In the genomic region with DNA sequence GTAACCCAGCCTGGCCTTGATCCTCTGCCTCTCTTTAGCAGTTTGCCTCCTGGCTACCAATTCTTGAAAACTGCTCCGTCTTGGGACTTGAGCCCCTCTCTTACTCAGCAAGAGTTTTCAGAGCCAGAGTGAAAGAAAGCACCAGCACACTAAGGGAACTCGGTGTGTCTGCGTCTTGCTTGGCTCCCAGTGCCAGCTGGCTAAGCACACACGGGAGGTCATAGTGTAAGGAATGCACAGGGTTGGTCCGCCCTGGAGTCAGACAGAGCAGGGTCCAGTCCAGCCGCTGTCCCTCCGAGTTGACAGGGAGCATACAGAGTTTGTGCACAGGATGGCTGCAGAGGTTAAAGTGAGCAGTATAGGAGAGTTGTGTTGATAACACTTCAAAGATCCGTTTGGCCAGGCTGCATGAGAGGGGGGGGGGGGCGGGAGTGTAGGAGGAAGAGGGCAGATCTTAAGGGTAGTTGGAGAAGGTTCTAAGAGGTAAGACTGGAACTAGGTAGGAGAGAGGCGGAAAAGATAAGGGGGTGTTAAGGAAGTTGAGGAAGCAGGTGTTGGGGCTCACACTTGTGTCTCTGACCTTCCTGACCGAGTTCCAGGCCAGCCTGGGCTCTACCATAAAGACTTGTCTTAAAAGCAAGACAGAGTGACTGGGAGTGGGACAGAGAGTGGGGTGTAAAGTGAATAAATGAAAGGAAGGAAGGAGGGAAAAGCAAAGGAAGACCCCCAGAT, we compare ENCODE assay signal across 8 mouse cellular contexts. TPM values are rescaled to one million over a fixed set of nuclear protein-coding genes. Genes with fewer than 3 reads are reported as not detected.
A peak's percentile ranks its signal among the peaks of the same experiment; 100 is the strongest.
DNase-seq lines count a peak whose midpoint lies in the region; ATAC-seq lines count a peak whose summit lies in the region.

No protein-coding gene starts in this region.

- no peak overlapping the region for H3K9ac ChIP-seq in hindbrain, embryonic 13.5 days
- H3K9ac ChIP-seq in hindbrain, embryonic 16.5 days (ENCODE audit: low read depth, low read length): no peak overlapping the region
- H3K9ac ChIP-seq in embryonic facial prominence, embryonic 13.5 days: peak overlapping the region; percentile 47; the same call in 1 of the 2 replicates
- 0 out of 2 replicates have a peak overlapping the region, but pooled peaks have one; percentile 1 for H3K9ac ChIP-seq in liver, embryonic 15.5 days

- H3K4me3 ChIP-seq in hindbrain, embryonic 13.5 days: no peak overlapping the region
- no peak overlapping the region for H3K4me3 ChIP-seq in hindbrain, embryonic 16.5 days (ENCODE audit: low read length)
- H3K4me3 ChIP-seq in embryonic facial prominence, embryonic 13.5 days: no peak overlapping the region
- H3K4me3 ChIP-seq in liver, embryonic 15.5 days (replicated peaks): no peak overlapping the region

- no peaks in the 10 kb centered on the region for H3K9me3 ChIP-seq in hindbrain, embryonic 13.5 days
- no peaks in the 10 kb centered on the region for H3K9me3 ChIP-seq in hindbrain, embryonic 16.5 days (ENCODE audit: control insufficient read depth, low read length)
- H3K9me3 ChIP-seq in embryonic facial prominence, embryonic 13.5 days: no peaks in the 10 kb centered on the region
- H3K9me3 ChIP-seq in liver, embryonic 15.5 days (replicated peaks): no peaks in the 10 kb centered on the region

- H3K27ac ChIP-seq in hindbrain, embryonic 13.5 days: 0 out of 2 replicates have a peak overlapping the region, but pooled peaks have one; percentile 4
- H3K27ac ChIP-seq in hindbrain, embryonic 16.5 days (ENCODE audit: low read depth, low read length): no peak overlapping the region
- H3K27ac ChIP-seq in embryonic facial prominence, embryonic 13.5 days: peak overlapping the region; percentile 48; the same call in 1 of the 2 replicates
- peak overlapping the region; percentile 53 for H3K27ac ChIP-seq in liver, embryonic 15.5 days (replicated peaks)

- DNase-seq in heart, postnatal 25 days (ENCODE audit: low spot score): peak; percentile 55
- no peak for DNase-seq in retina, embryonic 14.5 days (ENCODE audit: low spot score)
- DNase-seq in layer of hippocampus, adult 9-10 months (ENCODE audit: low spot score): no peak

- intact Hi-C loops in heart, postnatal 25 days (cut with DNase I): no loop called here

- peaks cover 10% of the 10 kb centered on the region for H3K36me3 ChIP-seq in hindbrain, embryonic 13.5 days
- H3K36me3 ChIP-seq in hindbrain, embryonic 16.5 days (ENCODE audit: control insufficient read depth, insufficient read depth, low read length): no peaks in the 10 kb centered on the region
- H3K36me3 ChIP-seq in embryonic facial prominence, embryonic 13.5 days: peaks cover 16% of the 10 kb centered on the region
- peaks cover 16% of the 10 kb centered on the region for H3K36me3 ChIP-seq in liver, embryonic 15.5 days (replicated peaks)

- WGBS in hindbrain, embryonic 13.5 days: 61% methylated on average over 11 of the region's 11 CpGs
- 48% methylated on average over 11 of the region's 11 CpGs for WGBS in hindbrain, embryonic 16.5 days
- 58% methylated on average over 11 of the region's 11 CpGs for WGBS in embryonic facial prominence, embryonic 13.5 days
- WGBS in liver, embryonic 15.5 days (ENCODE audit: insufficient replicate concordance): 8% methylated on average over 10 of the region's 11 CpGs

- no peaks in the 10 kb centered on the region for H3K27me3 ChIP-seq in hindbrain, embryonic 13.5 days
- H3K27me3 ChIP-seq in hindbrain, embryonic 16.5 days (replicated peaks; ENCODE audit: control insufficient read depth, insufficient read depth, low read length): no peaks in the 10 kb centered on the region
- H3K27me3 ChIP-seq in embryonic facial prominence, embryonic 13.5 days: no peaks in the 10 kb centered on the region
- H3K27me3 ChIP-seq in liver, embryonic 15.5 days: no peaks in the 10 kb centered on the region

- no peak overlapping the region for H3K4me2 ChIP-seq in hindbrain, embryonic 13.5 days
- H3K4me2 ChIP-seq in hindbrain, embryonic 16.5 days (ENCODE audit: low read length): no peak overlapping the region
- H3K4me2 ChIP-seq in embryonic facial prominence, embryonic 13.5 days: peak overlapping the region; percentile 10; the same call in 1 of the 2 replicates
- H3K4me2 ChIP-seq in liver, embryonic 15.5 days: peak overlapping the region; percentile 49

- H3K4me1 ChIP-seq in hindbrain, embryonic 13.5 days (replicated peaks): peaks cover 59% of the 10 kb centered on the region
- peaks cover 37% of the 10 kb centered on the region for H3K4me1 ChIP-seq in hindbrain, embryonic 16.5 days (ENCODE audit: control insufficient read depth, insufficient read depth, low read depth, low read length)
- peaks cover 59% of the 10 kb centered on the region for H3K4me1 ChIP-seq in embryonic facial prominence, embryonic 13.5 days
- H3K4me1 ChIP-seq in liver, embryonic 15.5 days (replicated peaks): peaks cover 73% of the 10 kb centered on the region

- ATAC-seq in hindbrain, embryonic 13.5 days (ENCODE audit: low FRiP score): no peak
- ATAC-seq in hindbrain, embryonic 16.5 days: no peak
- ATAC-seq in embryonic facial prominence, embryonic 13.5 days (ENCODE audit: insufficient number of reproducible peaks, insufficient read depth, low FRiP score, low TSS enrichment, low read depth): no peak
- ATAC-seq in liver, embryonic 15.5 days (ENCODE audit: insufficient read depth): no peak
- ATAC-seq in megakaryocyte progenitor cell, adult 5-6 weeks (replicated peaks; ENCODE audit: poor library complexity): no peak; the same call in 1 of the 2 replicates

RNA-seq across cellular contexts. Expression of a gene that starts 4.6 kb away (rescaled TPM):
- polyA plus RNA-seq in hindbrain, embryonic 13.5 days (2015; fragmentation: Nextera tagmentation; extraction: Ambion mirVana): 13.5 and 13.7 TPM in 2 replicates
- polyA plus RNA-seq in hindbrain, embryonic 16.5 days (2015; fragmentation: Nextera tagmentation; extraction: Ambion mirVana): 11.2 and 12.8 TPM in 2 replicates
- 15.2 and 16.6 TPM in 2 replicates for polyA plus RNA-seq in embryonic facial prominence, embryonic 13.5 days (2015; fragmentation: Nextera tagmentation; extraction: Ambion mirVana)
- total RNA-seq in heart, postnatal 25 days (2021): 10 to 100 TPM in 1 of 2 experiments, 1 to 10 TPM in 1; 9.9 to 12.4 TPM
- 6.0 and 6.6 TPM in 2 replicates for polyA plus RNA-seq in liver, embryonic 15.5 days (2015; fragmentation: Nextera tagmentation; extraction: Ambion mirVana)
- total RNA-seq in megakaryocyte progenitor cell, adult 5-6 weeks (2015): 18.8 and 23.0 TPM in 2 replicates
- 12.7 and 13.2 TPM in 2 replicates for total RNA-seq in megakaryocyte progenitor cell, adult 5-6 weeks (2017)

RNA-seq across cellular contexts. Expression of a gene that starts 50.4 kb away (rescaled TPM):
- 37.9 and 40.2 TPM in 2 replicates for polyA plus RNA-seq in hindbrain, embryonic 13.5 days (2015; fragmentation: Nextera tagmentation; extraction: Ambion mirVana)
- polyA plus RNA-seq in hindbrain, embryonic 16.5 days (2015; fragmentation: Nextera tagmentation; extraction: Ambion mirVana): 57.3 and 62.1 TPM in 2 replicates
- polyA plus RNA-seq in embryonic facial prominence, embryonic 13.5 days (2015; fragmentation: Nextera tagmentation; extraction: Ambion mirVana): 33.3 and 36.0 TPM in 2 replicates
- total RNA-seq in heart, postnatal 25 days (2021): 100 to 1,000 TPM; 417 to 451 TPM
- polyA plus RNA-seq in liver, embryonic 15.5 days (2015; fragmentation: Nextera tagmentation; extraction: Ambion mirVana): 9.5 and 11.3 TPM in 2 replicates
- 6.1 and 7.0 TPM in 2 replicates for total RNA-seq in megakaryocyte progenitor cell, adult 5-6 weeks (2015)
- 6.7 and 8.1 TPM in 2 replicates for total RNA-seq in megakaryocyte progenitor cell, adult 5-6 weeks (2017)

Comparison
In these comparisons a context has a peak if more than half of its experiments do, and no peak if none do; other contexts are left out.
1. H3K4me2 ChIP-seq: peak in embryonic facial prominence, embryonic 13.5 days (single experiment) and liver, embryonic 15.5 days (single experiment); none in hindbrain, embryonic 13.5 days (single experiment) and hindbrain, embryonic 16.5 days (single experiment).
2. H3K9ac ChIP-seq: peak in embryonic facial prominence, embryonic 13.5 days (single experiment) and liver, embryonic 15.5 days (single experiment); none in hindbrain, embryonic 13.5 days (single experiment) and hindbrain, embryonic 16.5 days (single experiment).